Mouse (Mus musculus): Measurements from ENCODE around the gene Plekho2. TPM values are rescaled to one million over a fixed set of nuclear protein-coding genes. Genes with fewer than 3 reads are reported as not detected.

The Plekho2 gene
- polyA plus RNA-seq (2012; rRNA removed) = 31.6 and 36.7 TPM in 2 replicates

DNA sequence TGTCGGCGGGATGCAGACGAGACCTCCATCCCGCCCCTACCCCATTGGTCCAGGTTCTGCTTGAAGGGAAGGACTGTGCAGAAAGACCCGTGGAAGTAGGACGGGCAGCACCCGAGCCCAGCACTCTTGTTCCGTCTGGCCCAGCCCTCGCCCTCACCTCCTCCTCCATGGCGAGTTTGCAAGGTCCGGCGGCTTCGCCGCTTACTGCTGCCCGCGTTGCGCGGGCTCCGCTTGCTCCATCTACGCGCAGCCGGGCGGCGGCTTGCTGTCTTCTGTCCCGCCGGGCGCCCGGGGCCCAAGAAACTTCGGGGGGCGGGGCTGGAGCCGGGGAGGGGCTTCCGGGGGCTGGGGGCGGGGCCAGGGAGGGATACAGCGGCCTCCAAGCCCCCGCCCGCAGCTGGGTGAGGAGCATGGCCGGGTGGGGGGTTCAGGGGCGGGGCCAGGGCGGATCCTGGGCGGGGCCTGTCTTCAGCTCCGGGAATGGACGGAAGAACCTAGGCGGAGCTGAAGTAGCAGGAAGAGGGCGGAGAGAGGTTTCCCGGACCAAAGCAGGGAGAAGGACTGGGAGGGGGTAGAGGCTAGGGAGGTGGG, at the start of gene Plekho2:
Plekho2 (minus strand) TSS at position 260 of the 591 bp plus-strand sequence.
- no peak for TF ChIP-seq CTCF (IDR thresholded peaks at IDR 0.05; ENCODE audit: insufficient read depth, low read length)
- peak; percentile 85 for TF ChIP-seq POLR2A (IDR thresholded peaks at IDR 0.05; ENCODE audit: borderline replicate concordance, extremely low read depth, low read depth, low read length)
- peaks cover 7% of the 10 kb centered on the region; the same call in 1 of the 2 replicates for H3K4me1 ChIP-seq (ENCODE audit: control insufficient read depth, insufficient read depth, low read length)
- WGBS = 2% methylated on average over 45 of the region's 45 CpGs
- peak within 1 kb of the TSS; percentile 78 for H3K4me3 ChIP-seq (replicated peaks; ENCODE audit: extremely low read depth, low read depth, low read length)
- peak; percentile 84 for DNase-seq

DNA sequence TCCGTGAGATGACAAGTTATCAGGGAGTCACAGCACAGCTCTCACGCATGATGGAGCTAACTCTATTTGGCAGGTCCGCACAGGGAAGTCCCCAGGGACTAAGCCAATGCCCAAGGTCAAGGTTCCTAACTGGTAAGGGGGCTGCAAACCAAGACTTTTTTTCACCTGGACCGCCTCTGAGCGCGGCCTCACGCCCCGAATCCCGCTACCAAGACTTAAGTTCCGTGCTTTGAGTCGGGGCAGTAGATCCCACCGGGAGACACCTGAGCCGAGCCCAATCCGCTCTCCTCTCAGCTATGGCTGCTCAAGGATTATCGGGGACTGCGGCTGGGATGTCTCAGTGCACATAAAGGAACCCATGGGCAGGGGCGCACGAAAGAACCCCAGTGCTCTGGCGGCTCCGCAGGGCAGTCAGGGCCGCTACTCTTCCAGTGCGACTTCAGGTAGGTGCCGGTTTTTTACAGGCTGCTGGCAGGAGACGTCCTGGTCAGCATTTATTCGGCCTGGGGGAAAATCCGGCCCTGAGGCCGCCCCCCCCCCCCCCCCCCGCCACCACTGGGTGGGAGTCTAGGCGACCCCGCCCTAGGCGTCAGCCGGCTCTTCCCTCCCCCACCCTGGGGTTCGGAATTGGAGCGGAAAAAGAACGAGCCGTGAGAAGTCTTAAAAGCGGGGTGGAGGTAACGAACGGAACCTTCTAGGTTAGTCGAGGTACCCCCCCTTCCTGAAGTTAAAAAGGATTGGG, 49.4 kb upstream of the Plekho2 start, which contains the start of gene Rbpms2:
Rbpms2 (plus strand) TSS at position 624 of the 742 bp plus-strand sequence.
- no peak for TF ChIP-seq POLR2A (IDR thresholded peaks at IDR 0.05; ENCODE audit: borderline replicate concordance, extremely low read depth, low read depth, low read length)
- TF ChIP-seq CTCF (IDR thresholded peaks at IDR 0.05; ENCODE audit: insufficient read depth, low read length) = no peak
- WGBS = 4% methylated on average over 40 of the region's 40 CpGs
- peaks cover 3% of the 10 kb centered on the region; the same call in 1 of the 2 replicates for H3K4me1 ChIP-seq (ENCODE audit: control insufficient read depth, insufficient read depth, low read length)
- DNase-seq = peak; percentile 26
- H3K4me3 ChIP-seq (replicated peaks; ENCODE audit: extremely low read depth, low read depth, low read length) = peak within 1 kb of the TSS; percentile 79

DNA sequence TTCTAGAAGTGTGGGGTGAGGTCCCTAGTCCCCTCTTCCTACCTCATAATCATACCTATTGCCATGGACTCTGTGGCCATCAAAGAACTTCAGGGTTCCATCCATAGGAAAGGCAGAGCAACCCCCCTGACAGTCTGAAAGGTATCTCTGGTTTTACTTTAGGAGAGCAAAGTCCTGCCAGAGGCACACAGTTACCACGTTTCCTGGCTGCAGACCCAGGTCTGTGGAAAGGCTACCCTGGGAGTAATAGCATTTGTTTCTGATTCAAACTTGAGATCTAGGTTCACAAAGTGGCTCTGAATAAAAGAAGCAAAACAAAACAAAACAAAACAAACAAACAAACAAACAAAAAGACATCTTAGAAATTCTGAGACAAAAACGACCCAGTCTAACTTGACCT, 44.4 kb upstream of the Plekho2 start:
- 75% methylated on average over 2 of the region's 2 CpGs for WGBS
- TF ChIP-seq CTCF (IDR thresholded peaks at IDR 0.05; ENCODE audit: insufficient read depth, low read length) (no peak), POLR2A (IDR thresholded peaks at IDR 0.05; ENCODE audit: borderline replicate concordance, extremely low read depth, low read depth, low read length) (no peak)
- Histone ChIP-seq H3K4me3 (replicated peaks; ENCODE audit: extremely low read depth, low read depth, low read length) (no peak overlapping the region), H3K4me1 (ENCODE audit: control insufficient read depth, insufficient read depth, low read length) (0 out of 2 replicates have a peak, but pooled peaks cover 3% of the 10 kb centered on the region)
- no peak for DNase-seq

DNA sequence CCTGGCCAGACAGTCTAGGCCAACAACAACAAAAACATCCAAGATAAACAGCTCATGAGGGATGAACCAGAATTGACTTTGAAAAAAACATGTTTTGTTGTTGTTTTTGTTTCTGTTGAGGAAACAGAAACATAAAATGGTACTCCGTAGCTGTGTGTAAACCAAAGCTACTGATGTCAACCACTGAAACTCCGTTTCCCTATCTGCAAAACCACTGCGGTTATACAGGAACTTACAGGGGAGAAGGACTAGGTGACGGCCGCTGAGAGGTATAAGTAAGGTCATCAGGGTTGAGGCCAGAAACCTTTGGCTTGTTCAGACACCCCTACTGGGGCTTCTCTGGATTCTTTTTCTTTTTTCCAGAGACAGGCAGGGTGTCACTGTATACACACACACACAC, 43.0 kb upstream of the Plekho2 start:
- WGBS = 79% methylated on average over 5 of the region's 5 CpGs
- DNase-seq = no peak
- Histone ChIP-seq H3K4me1 (ENCODE audit: control insufficient read depth, insufficient read depth, low read length) (no peaks in the 10 kb centered on the region), H3K4me3 (replicated peaks; ENCODE audit: extremely low read depth, low read depth, low read length) (no peak overlapping the region)
- no peak for TF ChIP-seq POLR2A (IDR thresholded peaks at IDR 0.05; ENCODE audit: borderline replicate concordance, extremely low read depth, low read depth, low read length)
- no peak for TF ChIP-seq CTCF (IDR thresholded peaks at IDR 0.05; ENCODE audit: insufficient read depth, low read length)

- TF ChIP-seq POLR2A (IDR thresholded peaks at IDR 0.05; ENCODE audit: borderline replicate concordance, extremely low read depth, low read depth, low read length) = no peak
- TF ChIP-seq CTCF (IDR thresholded peaks at IDR 0.05; ENCODE audit: insufficient read depth, low read length) = no peak
- Histone ChIP-seq H3K4me3 (replicated peaks; ENCODE audit: extremely low read depth, low read depth, low read length) (no peak overlapping the region), H3K4me1 (ENCODE audit: control insufficient read depth, insufficient read depth, low read length) (no peaks in the 10 kb centered on the region)
- 85% methylated on average over 2 of the region's 2 CpGs for WGBS
- DNase-seq = no peak
Measured at GRCm38 (mm10) chr9:65621666-65622065, 41.8 kb upstream of the Plekho2 start.

DNA sequence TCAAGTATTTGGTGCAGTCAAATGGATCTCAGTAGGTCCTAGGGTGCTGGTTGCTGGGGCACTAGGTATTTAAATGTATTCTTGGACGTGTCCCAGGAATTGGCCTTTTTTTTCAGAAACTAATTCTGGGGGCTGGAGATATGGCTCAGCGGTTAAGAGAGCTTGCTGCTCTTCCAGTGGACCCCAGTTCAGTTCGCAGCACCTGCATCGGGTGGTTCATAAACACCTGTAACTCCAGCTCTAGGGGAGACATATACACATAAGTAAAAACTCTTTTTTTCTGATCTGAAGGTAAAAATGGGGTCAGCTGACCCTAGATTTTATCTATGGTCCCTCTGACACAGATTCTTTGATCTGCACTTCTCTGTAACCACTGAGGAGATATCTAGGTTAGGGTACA, 41.4 kb upstream of the Plekho2 start:
- no peaks in the 10 kb centered on the region for H3K4me1 ChIP-seq (ENCODE audit: control insufficient read depth, insufficient read depth, low read length)
- TF ChIP-seq POLR2A (IDR thresholded peaks at IDR 0.05; ENCODE audit: borderline replicate concordance, extremely low read depth, low read depth, low read length) (no peak), CTCF (IDR thresholded peaks at IDR 0.05; ENCODE audit: insufficient read depth, low read length) (no peak)

DNA sequence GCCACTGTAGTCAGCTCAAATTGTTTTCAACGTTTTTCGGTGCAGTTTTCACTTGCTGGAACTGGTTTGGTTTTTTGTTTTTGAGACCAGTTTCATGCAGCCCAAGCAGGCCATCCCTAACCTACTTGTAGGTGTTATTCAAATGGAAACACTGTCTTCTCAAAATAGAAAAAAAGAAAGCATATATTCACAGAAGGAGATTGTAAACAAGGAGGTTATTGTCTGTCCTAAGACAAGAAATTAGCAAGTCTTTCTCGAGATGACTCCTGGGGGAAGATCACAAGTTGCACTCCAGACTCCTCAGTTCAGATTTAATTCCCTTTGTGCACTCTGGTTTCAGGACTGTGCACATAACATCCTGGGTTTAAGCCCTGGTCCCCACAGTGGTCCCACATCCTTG, 39.5 kb upstream of the Plekho2 start:
- DNase-seq = no peak
- TF ChIP-seq CTCF (IDR thresholded peaks at IDR 0.05; ENCODE audit: insufficient read depth, low read length) (no peak), POLR2A (IDR thresholded peaks at IDR 0.05; ENCODE audit: borderline replicate concordance, extremely low read depth, low read depth, low read length) (no peak)
- no peaks in the 10 kb centered on the region for H3K4me1 ChIP-seq (ENCODE audit: control insufficient read depth, insufficient read depth, low read length)
- H3K4me3 ChIP-seq (replicated peaks; ENCODE audit: extremely low read depth, low read depth, low read length) = no peak overlapping the region
- WGBS = 60% methylated on average over 3 of the region's 3 CpGs

More for the DNA sequence above, 41.4 kb upstream of the Plekho2 start:
- no peak overlapping the region for H3K4me3 ChIP-seq (replicated peaks; ENCODE audit: extremely low read depth, low read depth, low read length)
- WGBS = 87% methylated on average over 4 of the region's 4 CpGs
- DNase-seq = no peak

DNA sequence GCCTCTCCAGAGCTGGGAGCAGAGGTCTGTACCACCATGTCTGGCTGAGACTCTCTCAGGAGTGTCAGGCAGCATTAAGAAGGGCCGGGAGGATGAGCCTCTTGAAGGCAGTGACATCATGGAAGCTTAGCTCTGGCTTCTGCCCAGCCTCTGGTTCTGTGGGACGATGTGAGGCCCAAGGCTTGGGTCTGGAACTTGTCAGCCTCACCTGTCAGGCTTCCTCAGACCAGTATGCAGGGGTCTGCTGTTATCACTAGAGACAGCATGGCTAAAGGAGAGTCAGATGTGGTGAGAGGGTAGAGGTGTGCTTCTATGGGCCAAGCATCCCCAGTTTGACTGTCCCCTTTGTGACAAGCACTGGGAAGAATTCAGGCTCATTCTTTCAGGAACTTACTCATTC, 33.3 kb upstream of the Plekho2 start:
- H3K4me3 ChIP-seq (replicated peaks; ENCODE audit: extremely low read depth, low read depth, low read length) = no peak overlapping the region
- H3K4me1 ChIP-seq (ENCODE audit: control insufficient read depth, insufficient read depth, low read length) = no peaks in the 10 kb centered on the region
- WGBS = 39% methylated on average over 2 of the region's 2 CpGs
- TF ChIP-seq CTCF (IDR thresholded peaks at IDR 0.05; ENCODE audit: insufficient read depth, low read length) (no peak), POLR2A (IDR thresholded peaks at IDR 0.05; ENCODE audit: borderline replicate concordance, extremely low read depth, low read depth, low read length) (no peak)
- DNase-seq = no peak

DNA sequence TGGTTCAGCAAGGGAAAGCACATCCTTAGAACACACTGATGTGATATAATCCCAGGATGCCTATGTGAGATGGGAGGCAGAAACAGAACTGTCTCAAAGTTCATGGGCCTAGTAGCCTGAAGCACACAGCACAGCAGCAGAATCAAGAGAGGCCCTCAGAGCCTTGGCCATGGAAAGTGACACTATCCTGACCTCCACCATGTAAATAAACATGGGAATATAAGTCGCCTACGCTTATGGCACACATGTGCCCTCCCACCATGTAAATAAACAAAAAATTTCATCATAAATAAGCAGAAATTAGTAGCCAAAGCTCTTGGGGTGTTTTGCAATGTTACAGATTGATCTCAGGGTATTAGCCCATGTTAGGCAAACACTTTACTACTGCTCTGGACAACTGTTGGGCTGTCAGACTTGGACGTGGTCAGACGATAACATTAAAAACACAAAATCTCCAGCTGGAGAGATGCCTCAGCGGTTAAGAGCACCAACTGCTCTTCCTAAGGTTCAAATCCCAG, 32.2 kb upstream of the Plekho2 start:
- TF ChIP-seq CTCF (IDR thresholded peaks at IDR 0.05; ENCODE audit: insufficient read depth, low read length) = no peak
- 66% methylated on average over 5 of the region's 5 CpGs for WGBS
- Histone ChIP-seq H3K4me1 (ENCODE audit: control insufficient read depth, insufficient read depth, low read length) (no peaks in the 10 kb centered on the region), H3K4me3 (replicated peaks; ENCODE audit: extremely low read depth, low read depth, low read length) (no peak overlapping the region)
- no peak for DNase-seq

Measured in lung, adult 2 months (tissue).